Mouse (Mus musculus): Measurements from ENCODE around the gene Mta1. TPM values are rescaled to one million over a fixed set of nuclear protein-coding genes. Genes with fewer than 3 reads are reported as not detected.

Gene Mta1
- polyA plus RNA-seq, 1 experiment from 2014 or later: 26.4 TPM

GRCm38 (mm10) chr12:113063700-113064099 lies 34.4 kb upstream of the Mta1 start:
- Histone ChIP-seq H3K9ac (ENCODE audit: low read length) (no peak overlapping the region), H3K4me2 (ENCODE audit: low read depth, severe bottlenecking) (no peak overlapping the region), H3K27me3 (ENCODE audit: control insufficient read depth, insufficient read depth, low read length) (no peaks in the 10 kb centered on the region), H3K36me3 (ENCODE audit: control insufficient read depth, insufficient read depth, low read length) (peaks cover 6% of the 10 kb centered on the region; the same call in 1 of the 2 replicates), H3K4me1 (ENCODE audit: control insufficient read depth, insufficient read depth, low read length) (no peaks in the 10 kb centered on the region), H3K27ac (replicated peaks; ENCODE audit: low read depth, low read length) (no peak overlapping the region), H3K9me3 (ENCODE audit: control insufficient read depth, low read length) (no peaks in the 10 kb centered on the region), H3K4me3 (ENCODE audit: low read depth, low read length) (no peak overlapping the region)
- ATAC-seq (ENCODE audit: insufficient number of reproducible peaks, low FRiP score, low TSS enrichment, low read depth) (no peak), DNase-seq (ENCODE audit: low spot score) (no peak)
- WGBS: 91% methylated on average over 7 of the region's 7 CpGs

- no peaks in the 10 kb centered on the region for H3K27me3 ChIP-seq (ENCODE audit: control insufficient read depth, insufficient read depth, low read length)
- H3K36me3 ChIP-seq (ENCODE audit: control insufficient read depth, insufficient read depth, low read length): peaks cover 4% of the 10 kb centered on the region; the same call in 1 of the 2 replicates
- no peaks in the 10 kb centered on the region for H3K4me1 ChIP-seq (ENCODE audit: control insufficient read depth, insufficient read depth, low read length)
- no peak for ATAC-seq (ENCODE audit: insufficient number of reproducible peaks, low FRiP score, low TSS enrichment, low read depth)
- no peak overlapping the region for H3K4me3 ChIP-seq (ENCODE audit: low read depth, low read length)
- no peak overlapping the region for H3K4me2 ChIP-seq (ENCODE audit: low read depth, severe bottlenecking)
- no peaks in the 10 kb centered on the region for H3K9me3 ChIP-seq (ENCODE audit: control insufficient read depth, low read length)
- 91% methylated on average over 7 of the region's 7 CpGs for WGBS
- H3K9ac ChIP-seq (ENCODE audit: low read length): no peak overlapping the region
- H3K27ac ChIP-seq (replicated peaks; ENCODE audit: low read depth, low read length): no peak overlapping the region
- no peak for DNase-seq (ENCODE audit: low spot score)
These were observed 30.1 kb upstream of the Mta1 start for GRCm38 (mm10) chr12:113068002-113068401.

- H3K4me2 ChIP-seq (ENCODE audit: low read depth, severe bottlenecking): no peak overlapping the region
- H3K4me1 ChIP-seq (ENCODE audit: control insufficient read depth, insufficient read depth, low read length): no peaks in the 10 kb centered on the region
- H3K4me3 ChIP-seq (ENCODE audit: low read depth, low read length): no peak overlapping the region
- no peak overlapping the region for H3K27ac ChIP-seq (replicated peaks; ENCODE audit: low read depth, low read length)
- DNase-seq (ENCODE audit: low spot score) (no peak), ATAC-seq (ENCODE audit: insufficient number of reproducible peaks, low FRiP score, low TSS enrichment, low read depth) (no peak)
- no peaks in the 10 kb centered on the region for H3K9me3 ChIP-seq (ENCODE audit: control insufficient read depth, low read length)
- no peak overlapping the region for H3K9ac ChIP-seq (ENCODE audit: low read length)
- H3K36me3 ChIP-seq (ENCODE audit: control insufficient read depth, insufficient read depth, low read length): 0 out of 2 replicates have a peak, but pooled peaks cover 3% of the 10 kb centered on the region
- 94% methylated on average over 6 of the region's 6 CpGs for WGBS
- H3K27me3 ChIP-seq (ENCODE audit: control insufficient read depth, insufficient read depth, low read length): no peaks in the 10 kb centered on the region
These were observed 28.7 kb upstream of the Mta1 start for GRCm38 (mm10) chr12:113069389-113069788.

GRCm38 (mm10) chr12:113071321-113071720 lies 26.8 kb upstream of the Mta1 start:
- H3K27me3 ChIP-seq (ENCODE audit: control insufficient read depth, insufficient read depth, low read length): no peaks in the 10 kb centered on the region
- no peaks in the 10 kb centered on the region for H3K9me3 ChIP-seq (ENCODE audit: control insufficient read depth, low read length)
- WGBS: 92% methylated on average over 6 of the region's 6 CpGs
- H3K4me3 ChIP-seq (ENCODE audit: low read depth, low read length): no peak overlapping the region
- DNase-seq (ENCODE audit: low spot score) (no peak), ATAC-seq (ENCODE audit: insufficient number of reproducible peaks, low FRiP score, low TSS enrichment, low read depth) (no peak)
- no peak overlapping the region for H3K9ac ChIP-seq (ENCODE audit: low read length)
- H3K36me3 ChIP-seq (ENCODE audit: control insufficient read depth, insufficient read depth, low read length): 0 out of 2 replicates have a peak, but pooled peaks cover 3% of the 10 kb centered on the region
- no peak overlapping the region for H3K27ac ChIP-seq (replicated peaks; ENCODE audit: low read depth, low read length)
- no peak overlapping the region for H3K4me2 ChIP-seq (ENCODE audit: low read depth, severe bottlenecking)
- H3K4me1 ChIP-seq (ENCODE audit: control insufficient read depth, insufficient read depth, low read length): peaks cover 4% of the 10 kb centered on the region; the same call in 1 of the 2 replicates

GRCm38 (mm10) chr12:113071827-113072226 lies 26.3 kb upstream of the Mta1 start:
- H3K36me3 ChIP-seq (ENCODE audit: control insufficient read depth, insufficient read depth, low read length): 0 out of 2 replicates have a peak, but pooled peaks cover 3% of the 10 kb centered on the region

GRCm38 (mm10) chr12:113073420-113074328 lies 24.4 kb upstream of the Mta1 start:
- DNase-seq (ENCODE audit: low spot score): peak; percentile 38

More at GRCm38 (mm10) chr12:113071827-113072226, 26.3 kb upstream of the Mta1 start:
- Histone ChIP-seq H3K4me1 (ENCODE audit: control insufficient read depth, insufficient read depth, low read length) (peaks cover 4% of the 10 kb centered on the region; the same call in 1 of the 2 replicates), H3K4me2 (ENCODE audit: low read depth, severe bottlenecking) (no peak overlapping the region), H3K27ac (replicated peaks; ENCODE audit: low read depth, low read length) (no peak overlapping the region), H3K4me3 (ENCODE audit: low read depth, low read length) (no peak overlapping the region), H3K9ac (ENCODE audit: low read length) (no peak overlapping the region), H3K27me3 (ENCODE audit: control insufficient read depth, insufficient read depth, low read length) (no peaks in the 10 kb centered on the region), H3K9me3 (ENCODE audit: control insufficient read depth, low read length) (no peaks in the 10 kb centered on the region)
- WGBS: 86% methylated on average over 6 of the region's 6 CpGs
- DNase-seq (ENCODE audit: low spot score): no peak
- ATAC-seq (ENCODE audit: insufficient number of reproducible peaks, low FRiP score, low TSS enrichment, low read depth): no peak

GRCm38 (mm10) chr12:113074329-113075062 lies 23.6 kb upstream of the Mta1 start, which contains the start of gene Tex22:
Tex22 (plus strand) TSS chr12:113074502.
- Histone ChIP-seq H3K4me1 (ENCODE audit: control insufficient read depth, insufficient read depth, low read length) (peaks cover 4% of the 10 kb centered on the region; the same call in 1 of the 2 replicates), H3K9me3 (ENCODE audit: control insufficient read depth, low read length) (no peaks in the 10 kb centered on the region), H3K27ac (replicated peaks; ENCODE audit: low read depth, low read length) (peak within 1 kb of the TSS; percentile 45; the same call in 1 of the 2 replicates), H3K36me3 (ENCODE audit: control insufficient read depth, insufficient read depth, low read length) (0 out of 2 replicates have a peak, but pooled peaks cover 3% of the 10 kb centered on the region), H3K4me3 (ENCODE audit: low read depth, low read length) (peak within 1 kb of the TSS; percentile 44), H3K4me2 (ENCODE audit: low read depth, severe bottlenecking) (peak within 1 kb of the TSS; percentile 91), H3K9ac (ENCODE audit: low read length) (peak within 1 kb of the TSS; percentile 45), H3K27me3 (ENCODE audit: control insufficient read depth, insufficient read depth, low read length) (no peaks in the 10 kb centered on the region)
- peak; percentile 86 for DNase-seq (ENCODE audit: low spot score)
- WGBS: 4% methylated on average over 32 of the region's 32 CpGs
- ATAC-seq (ENCODE audit: insufficient number of reproducible peaks, low FRiP score, low TSS enrichment, low read depth): peak; percentile 90

More at GRCm38 (mm10) chr12:113073420-113074328, 24.4 kb upstream of the Mta1 start:
- Histone ChIP-seq H3K27me3 (ENCODE audit: control insufficient read depth, insufficient read depth, low read length) (no peaks in the 10 kb centered on the region), H3K4me1 (ENCODE audit: control insufficient read depth, insufficient read depth, low read length) (peaks cover 4% of the 10 kb centered on the region; the same call in 1 of the 2 replicates), H3K27ac (replicated peaks; ENCODE audit: low read depth, low read length) (no peak overlapping the region), H3K4me2 (ENCODE audit: low read depth, severe bottlenecking) (peak overlapping the region; percentile 91), H3K4me3 (ENCODE audit: low read depth, low read length) (peak overlapping the region; percentile 44), H3K9me3 (ENCODE audit: control insufficient read depth, low read length) (no peaks in the 10 kb centered on the region), H3K36me3 (ENCODE audit: control insufficient read depth, insufficient read depth, low read length) (0 out of 2 replicates have a peak, but pooled peaks cover 3% of the 10 kb centered on the region), H3K9ac (ENCODE audit: low read length) (peak overlapping the region; percentile 45)
- WGBS: 11% methylated on average over 15 of the region's 15 CpGs
- ATAC-seq (ENCODE audit: insufficient number of reproducible peaks, low FRiP score, low TSS enrichment, low read depth): peak; percentile 46

- H3K9ac ChIP-seq (ENCODE audit: low read length): peak overlapping the region; percentile 45; the same call in 1 of the 2 replicates
- peak overlapping the region; percentile 44 for H3K4me3 ChIP-seq (ENCODE audit: low read depth, low read length)
- H3K27ac ChIP-seq (replicated peaks; ENCODE audit: low read depth, low read length): no peak overlapping the region
- peaks cover 4% of the 10 kb centered on the region; the same call in 1 of the 2 replicates for H3K4me1 ChIP-seq (ENCODE audit: control insufficient read depth, insufficient read depth, low read length)
- 4% methylated on average over 10 of the region's 10 CpGs for WGBS
- DNase-seq (ENCODE audit: low spot score) (peak; percentile 91), ATAC-seq (ENCODE audit: insufficient number of reproducible peaks, low FRiP score, low TSS enrichment, low read depth) (peak; percentile 75)
- 0 out of 2 replicates have a peak, but pooled peaks cover 3% of the 10 kb centered on the region for H3K36me3 ChIP-seq (ENCODE audit: control insufficient read depth, insufficient read depth, low read length)
- H3K4me2 ChIP-seq (ENCODE audit: low read depth, severe bottlenecking): peak overlapping the region; percentile 91
- no peaks in the 10 kb centered on the region for H3K27me3 ChIP-seq (ENCODE audit: control insufficient read depth, insufficient read depth, low read length)
- H3K9me3 ChIP-seq (ENCODE audit: control insufficient read depth, low read length): no peaks in the 10 kb centered on the region
These were observed 23.0 kb upstream of the Mta1 start for GRCm38 (mm10) chr12:113075063-113075454.

Data from limb, embryonic 11.5 days (tissue).